8 mouse cellular contexts compared by ENCODE assay signal in genomic region chr5:136137658-136138274, GRCm38 (mm10). TPM values are rescaled to one million over a fixed set of nuclear protein-coding genes. Genes with fewer than 3 reads are reported as not detected.
DNase-seq lines count a peak whose midpoint lies in the region; ATAC-seq lines count a peak whose summit lies in the region.

No protein-coding gene starts in this region.

- ATAC-seq in liver, embryonic 16.5 days (ENCODE audit: low read depth): peak; percentile 17; the same call in 1 of the 2 replicates

- H3K4me1 ChIP-seq in liver, embryonic 16.5 days (ENCODE audit: control insufficient read depth, low read depth, low read length): peaks cover 24% of the 10 kb centered on the region

- H3K4me2 ChIP-seq in liver, embryonic 16.5 days (ENCODE audit: low read depth, low read length): peak overlapping the region; percentile 57

- H3K4me3 ChIP-seq in liver, embryonic 16.5 days (ENCODE audit: low read depth, low read length): peak overlapping the region; percentile 91

- H3K27me3 ChIP-seq in liver, embryonic 16.5 days (ENCODE audit: control insufficient read depth, insufficient read depth, low read depth, low read length): no peaks in the 10 kb centered on the region

- DNase-seq in heart, postnatal 4 days: peak; percentile 62
- no peak for DNase-seq in heart, adult 9 months (ENCODE audit: low spot score in 2 of 2)
- DNase-seq in A20 (ENCODE audit: low read depth, low spot score): peak; percentile 85
- peak; percentile 72 for DNase-seq in T-cell, adult 2 months (ENCODE audit: low spot score)
- DNase-seq in embryo, embryonic 11.5 days (ENCODE audit: low read depth, low spot score): peak; percentile 36
- peak; percentile 38 to 70 for DNase-seq in spleen, adult 18-20 months
- no peak for DNase-seq in urinary bladder, adult 18-20 months (ENCODE audit: low spot score in 2 of 2)

- H3K36me3 ChIP-seq in liver, embryonic 16.5 days (ENCODE audit: control insufficient read depth, insufficient read depth): peaks cover 36% of the 10 kb centered on the region

- H3K27ac ChIP-seq in liver, embryonic 16.5 days (ENCODE audit: low read length): peak overlapping the region; percentile 87

- 41% methylated on average over 13 of the region's 13 CpGs for WGBS in liver, embryonic 16.5 days (ENCODE audit: insufficient replicate concordance)

- H3K9me3 ChIP-seq in liver, embryonic 16.5 days (replicated peaks; ENCODE audit: control insufficient read depth, low read length): no peaks in the 10 kb centered on the region

- H3K9ac ChIP-seq in liver, embryonic 16.5 days (ENCODE audit: low read depth, low read length): 0 out of 2 replicates have a peak overlapping the region, but pooled peaks have one; percentile 71

RNA-seq across cellular contexts. Expression of gene Alkbh4, which starts 1.8 kb away (rescaled TPM):
- total RNA-seq in heart, postnatal 4 days (2021): 1 to 10 TPM; 6.5 to 7.4 TPM
- 11.3 and 12.9 TPM in 2 replicates for polyA plus RNA-seq in liver, embryonic 16.5 days (2015; fragmentation: Nextera tagmentation; extraction: Ambion mirVana)

RNA-seq across cellular contexts. Expression of gene Lrwd1, which starts 1.9 kb away (rescaled TPM):
- 1 to 10 TPM; 7.9 to 9.5 TPM for total RNA-seq in heart, postnatal 4 days (2021)
- 30.5 and 33.9 TPM in 2 replicates for polyA plus RNA-seq in liver, embryonic 16.5 days (2015; fragmentation: Nextera tagmentation; extraction: Ambion mirVana)

RNA-seq across cellular contexts. Expression of gene Polr2j, which starts 21.3 kb away (rescaled TPM):
- 10 to 100 TPM; 63.4 to 67.3 TPM for total RNA-seq in heart, postnatal 4 days (2021)
- polyA plus RNA-seq in liver, embryonic 16.5 days (2015; fragmentation: Nextera tagmentation; extraction: Ambion mirVana): 104 and 118 TPM in 2 replicates

RNA-seq across cellular contexts. Expression of gene Orai2, which starts 32.7 kb away (rescaled TPM):
- total RNA-seq in heart, postnatal 4 days (2021): 1 to 10 TPM; 2.0 to 3.3 TPM
- polyA plus RNA-seq in liver, embryonic 16.5 days (2015; fragmentation: Nextera tagmentation; extraction: Ambion mirVana): 3.6 and 4.0 TPM in 2 replicates

RNA-seq across cellular contexts. Expression of gene Rasa4, which starts 54.0 kb away (rescaled TPM):
- total RNA-seq in heart, postnatal 4 days (2021): 1 to 10 TPM; 2.1 to 2.4 TPM
- 1.9 and 2.0 TPM in 2 replicates for polyA plus RNA-seq in liver, embryonic 16.5 days (2015; fragmentation: Nextera tagmentation; extraction: Ambion mirVana)

Comparison
In these comparisons a context has a peak if more than half of its experiments do, and no peak if none do; other contexts are left out.
1. DNase-seq: peak in heart, postnatal 4 days (single experiment), A20 (single experiment), T-cell, adult 2 months (single experiment), embryo, embryonic 11.5 days (single experiment) and spleen, adult 18-20 months (2 of 2); none in heart, adult 9 months (0 of 2) and urinary bladder, adult 18-20 months (0 of 2).